Mouse (Mus musculus): ENCODE data around the gene Sh3bgrl3.

DNA sequence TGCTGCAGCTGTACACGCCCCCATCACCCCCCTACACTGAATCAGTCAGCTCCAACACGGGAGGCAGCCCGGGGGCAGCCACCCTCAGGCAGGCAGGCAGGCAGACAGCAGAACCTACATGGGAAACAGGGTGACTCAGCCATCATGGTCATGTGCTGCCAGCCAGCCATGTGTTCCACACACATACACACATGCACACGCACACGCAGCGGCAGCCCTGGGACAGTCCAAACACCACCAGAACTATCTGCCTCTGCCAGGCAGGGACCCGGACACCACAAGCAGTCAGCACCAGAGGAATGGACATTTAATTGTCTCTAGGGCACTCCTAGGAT, 1.5 kb downstream of the Sh3bgrl3 start:
- TF ChIP-seq CTCF (IDR thresholded peaks at IDR 0.05; ENCODE audit: borderline replicate concordance, insufficient read depth, low read depth, low read length) (no peak), POLR2A (IDR thresholded peaks at IDR 0.05; ENCODE audit: borderline replicate concordance, insufficient read depth, low read length) (no peak)

Measured in cerebellum, adult 2 months (tissue).